Mouse (Mus musculus) liver, postnatal 0 days (tissue): ENCODE measurements at regions not wholly inside any gene's neighbourhood (a gene's known extent, or its start where the extent isn't known, plus 50 kb on each side); places are given as distances from the start of the nearest gene placed in this dataset.

Experiments
- ATAC-seq: fragments of 200-750 bp; cut with Nextera tagmentation; 2 replicates; pipeline ENCODE4 v1.8.0; 2017; ENCODE audit warnings: mild to moderate bottlenecking, moderate library complexity
- DNase-seq: peaks from one replicate; pipeline ENCODE4 v3.0.0-alpha.2; 2016
- H3K27ac ChIP-seq: fragments of 300-500 bp; sonication (generic); 2 replicates; pipeline ENCODE4 v1.5.1; 2014; ENCODE audit warnings: antibody characterized with exemption, moderate library complexity, mild to moderate bottlenecking, low read depth
- H3K27me3 ChIP-seq: fragments of 300-500 bp; sonication (generic); 2 replicates; pipeline ENCODE4 v1.6.1; 2014; ENCODE audit warnings: low read length, control low read depth, mixed read lengths; ENCODE audit not compliant: insufficient read depth
- H3K36me3 ChIP-seq: fragments of 300-500 bp; sonication (generic); replicated peaks from 2 replicates; pipeline ENCODE4 v1.6.1; 2014; ENCODE audit warnings: mild to moderate bottlenecking, control low read depth, low read length, moderate library complexity, mixed read lengths; ENCODE audit not compliant: insufficient read depth
- H3K4me1 ChIP-seq: fragments of 300-500 bp; sonication (generic); 2 replicates; pipeline ENCODE4 v1.6.1; 2014; ENCODE audit warnings: antibody characterized with exemption, mild to moderate bottlenecking, control low read depth; ENCODE audit not compliant: insufficient read depth
- H3K4me2 ChIP-seq: fragments of 300-500 bp; sonication (generic); 2 replicates; pipeline ENCODE4 v1.6.1; 2014; ENCODE audit warnings: low read depth, mild to moderate bottlenecking, low read length, moderate library complexity, mixed read lengths
- H3K4me3 ChIP-seq: fragments of 300-500 bp; sonication (generic); 2 replicates; pipeline ENCODE4 v1.5.1; 2014; ENCODE audit warnings: low read depth, low read length
- H3K9ac ChIP-seq: fragments of 300-500 bp; sonication (generic); replicated peaks from 2 replicates; pipeline ENCODE4 v1.6.1; 2014; ENCODE audit warnings: mild to moderate bottlenecking, moderate library complexity
- H3K9me3 ChIP-seq: fragments of 300-500 bp; sonication (generic); 2 replicates; pipeline ENCODE4 v1.6.1; 2016; ENCODE audit warnings: mild to moderate bottlenecking, control low read depth, low read length, mixed read lengths
- CTCF ChIP-seq: sonication (generic); IDR thresholded peaks from 2 replicates; pipeline ENCODE4 v1.5.1; 2016; ENCODE audit warnings: antibody characterized with exemption, low read depth
- EP300 ChIP-seq: IDR thresholded peaks from 2 replicates; pipeline ENCODE4 v1.6.1; 2016; ENCODE audit warnings: antibody characterized with exemption, low read depth, mild to moderate bottlenecking
- WGBS: fragments of 180-500 bp; shearing (Covaris S2); extraction: QIAGEN DNeasy Blood & Tissue Kit; methylation state at CpG from one replicate; pipeline ENCODE4 v1.1.7; 2014; ENCODE audit not compliant: insufficient replicate concordance; 5-methylcytosine and 5-hydroxymethylcytosine counted together

GRCm38 (mm10) chr1:126896895-126897294, 66.3 kb upstream of the Nckap5 start:
- no peaks in the 10 kb centered on the region for H3K27me3 ChIP-seq
- no peak for ATAC-seq
- no peak overlapping the region for H3K9ac ChIP-seq
- no peaks in the 10 kb centered on the region for H3K9me3 ChIP-seq
- H3K36me3 ChIP-seq, result no peaks in the 10 kb centered on the region
- DNase-seq, result no peak
- no peaks in the 10 kb centered on the region for H3K4me1 ChIP-seq
- no peak overlapping the region for H3K4me2 ChIP-seq
- no peak overlapping the region for H3K4me3 ChIP-seq
- TF ChIP-seq EP300 (no peak), CTCF (no peak)
- H3K27ac ChIP-seq, result no peak overlapping the region
- WGBS, result 70% methylated on average over 4 of the region's 4 CpGs

- Histone ChIP-seq H3K27me3 (no peaks in the 10 kb centered on the region), H3K4me2 (no peak overlapping the region), H3K4me1 (no peaks in the 10 kb centered on the region), H3K9me3 (no peaks in the 10 kb centered on the region), H3K4me3 (no peak overlapping the region), H3K9ac (no peak overlapping the region), H3K27ac (no peak overlapping the region), H3K36me3 (no peaks in the 10 kb centered on the region)
- ATAC-seq, result no peak
- DNase-seq, result no peak
- 88% methylated on average over 3 of the region's 3 CpGs for WGBS
- TF ChIP-seq CTCF (no peak), EP300 (no peak)
Measured at GRCm38 (mm10) chr1:126880801-126881200, 50.2 kb upstream of the Nckap5 start.
